Mouse (Mus musculus) monocyte, adult 2 months (primary cell): Measurements from ENCODE around the gene Tmem126b.
A peak's percentile ranks its signal among the peaks of the same experiment; 100 is the strongest.

Experiments
- DNase-seq, 2 experiments: peaks; one replicate each; pipeline ENCODE4 v3.0.0; 2022; ENCODE audit warnings: low spot score in 2 of 2, low read depth in 1 of 2

Tmem126b gene

DNA sequence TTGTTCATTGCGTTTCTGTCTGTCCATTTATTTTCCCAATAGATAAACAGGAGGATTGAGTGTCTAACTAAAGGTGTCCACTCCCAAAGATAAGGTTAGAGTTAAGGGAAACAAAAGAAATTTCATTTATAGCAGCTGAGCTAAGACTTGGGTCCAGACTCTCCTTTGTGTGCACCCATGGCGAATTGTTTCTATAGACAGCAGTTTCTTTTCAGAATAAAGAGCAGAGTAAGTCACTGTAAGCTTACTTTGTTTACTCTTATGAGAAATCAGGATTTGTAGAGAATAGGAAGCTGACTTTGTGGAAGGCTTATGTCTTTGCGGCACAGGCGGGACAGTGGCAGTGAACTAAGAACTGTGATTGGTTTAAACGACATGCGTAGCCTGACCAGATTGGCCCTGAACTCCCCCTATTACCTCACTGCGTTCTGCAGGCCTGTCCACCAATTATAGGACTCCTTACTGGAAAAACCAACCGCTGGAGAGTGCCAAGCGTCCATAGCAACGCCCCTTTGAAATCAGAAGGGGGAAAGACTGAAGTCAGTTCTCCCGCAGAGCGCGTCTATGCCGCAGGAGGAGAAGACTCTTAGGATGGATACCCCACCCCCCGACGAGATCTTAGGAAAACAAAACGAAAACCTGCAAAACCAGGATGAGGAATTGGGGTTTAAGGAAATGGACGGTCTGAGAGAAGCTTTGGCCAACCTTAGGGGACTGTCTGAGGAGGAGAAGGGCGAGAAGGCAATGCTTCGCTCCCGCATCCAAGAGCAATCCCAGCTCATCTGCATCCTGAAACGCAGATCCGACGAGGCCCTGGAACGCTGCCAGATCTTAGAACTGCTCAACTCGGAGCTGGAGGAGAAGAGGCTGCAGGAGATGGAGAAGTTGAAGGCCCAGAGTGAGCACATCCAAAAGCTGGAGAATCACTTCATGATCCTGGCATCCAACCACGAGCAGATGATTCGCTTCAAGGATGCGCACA lies 49.5 kb downstream of the Tmem126b start, which contains the start of gene Ccdc89:
Ccdc89 (plus strand) TSS at position 558 of the 982 bp plus-strand sequence.
- peak in 1 of 2 experiments; percentile 6 for DNase-seq
